Mouse (Mus musculus) mouse embryonic stem cell (cell line): Measurements from ENCODE around the gene Olfr1442.

Experiments used
- in situ Hi-C, 2 experiments: fragments of 300-500 bp; cut with MboI; formaldehyde crosslinking; loops; 1 replicate in 1 of 2; 3 replicates in 1 of 2; pipeline ENCODE4 v1.14.3; 2019 to 2020; ENCODE audit warnings: low sequenced_read_pairs in 2 of 2, low pct_unique_long_range_greater_than_20kb in 1 of 2, mixed read lengths in 1 of 2; ENCODE audit not compliant: unreplicated experiment in 1 of 2

Olfr1442 gene

GRCm38 (mm10) chr19:12722308-12722707 is 52.1 kb downstream of the Olfr1442 start:
- in situ Hi-C loops, result no loop called here

GRCm38 (mm10) chr19:12725851-12726250 is 55.6 kb downstream of the Olfr1442 start:
- in situ Hi-C loops, result no loop called here
